Mouse (Mus musculus) left cerebral cortex, adult 8-10 months (tissue): ENCODE measurements around the gene Ccl9. TPM values are rescaled to one million over a fixed set of nuclear protein-coding genes. Genes with fewer than 3 reads are reported as not detected.

Experiments used
- DNase-seq, 2 experiments: peaks; one replicate each; pipeline ENCODE4 v3.0.0; 2022; ENCODE audit warnings: low spot score in 2 of 2
- total RNA-seq, 4 experiments: library from RNA; stranded (reverse); gene quantifications; 2 replicates each; pipeline ENCODE4 v1.2.4; 2022

Gene Ccl9
- total RNA-seq: 10 to 100 TPM in 1 of 4 experiments, 1 to 10 TPM in 3; 2.9 to 10.8 (median 5.0) TPM

- no peak for DNase-seq
Measured at GRCm38 (mm10) chr11:83578186-83578760, at the start of gene Ccl9. Gene Ccl9, minus strand, starts transcription at chr11:83578636.

GRCm38 (mm10) chr11:83623586-83623985, 45.1 kb upstream of the Ccl9 start:
- DNase-seq: no peak

GRCm38 (mm10) chr11:83619037-83619436, 40.6 kb upstream of the Ccl9 start:
- no peak for DNase-seq

- DNase-seq: no peak
Measured at GRCm38 (mm10) chr11:83618238-83618637, 39.8 kb upstream of the Ccl9 start.

- DNase-seq: no peak
Measured at GRCm38 (mm10) chr11:83616586-83616985, 38.1 kb upstream of the Ccl9 start.

GRCm38 (mm10) chr11:83610900-83611299, 32.5 kb upstream of the Ccl9 start:
- DNase-seq: no peak

GRCm38 (mm10) chr11:83606396-83606795, 28.0 kb upstream of the Ccl9 start:
- DNase-seq: no peak

- no peak for DNase-seq
Measured at GRCm38 (mm10) chr11:83605535-83605934, 27.1 kb upstream of the Ccl9 start.

- no peak for DNase-seq
Measured at GRCm38 (mm10) chr11:83604698-83605097, 26.3 kb upstream of the Ccl9 start.

GRCm38 (mm10) chr11:83603399-83603798, 25.0 kb upstream of the Ccl9 start:
- DNase-seq: no peak

GRCm38 (mm10) chr11:83600576-83600975, 22.1 kb upstream of the Ccl9 start:
- DNase-seq: no peak

GRCm38 (mm10) chr11:83598991-83599390, 20.6 kb upstream of the Ccl9 start:
- DNase-seq: no peak

- DNase-seq: no peak
Measured at GRCm38 (mm10) chr11:83598207-83598837, 19.9 kb upstream of the Ccl9 start.

GRCm38 (mm10) chr11:83597796-83598195, 19.4 kb upstream of the Ccl9 start:
- DNase-seq: no peak

- DNase-seq: no peak
Measured at GRCm38 (mm10) chr11:83595669-83596455, 17.4 kb upstream of the Ccl9 start.

GRCm38 (mm10) chr11:83593453-83593852, 15.0 kb upstream of the Ccl9 start:
- DNase-seq: no peak

- no peak for DNase-seq
Measured at GRCm38 (mm10) chr11:83592853-83593252, 14.4 kb upstream of the Ccl9 start, which contains the start of gene Ccl6. Gene Ccl6, minus strand, starts transcription at chr11:83593087.

GRCm38 (mm10) chr11:83584232-83584631, 5.8 kb upstream of the Ccl9 start:
- DNase-seq: no peak

GRCm38 (mm10) chr11:83583450-83583754, 5.0 kb upstream of the Ccl9 start:
- no peak for DNase-seq

GRCm38 (mm10) chr11:83582626-83583449, 4.4 kb upstream of the Ccl9 start:
- no peak for DNase-seq
